Mouse (Mus musculus): ENCODE results near the gene St5. TPM values are rescaled to one million over a fixed set of nuclear protein-coding genes. Genes with fewer than 3 reads are reported as not detected.

The St5 gene
- total and polyA plus RNA-seq, 3 experiments: 2.6 to 3.4 TPM; not detected in 1

GRCm38 (mm10) chr7:109519936-109520335 lies 183.5 kb downstream of the St5 start:
- peak overlapping the region; percentile 98 for H3K9ac ChIP-seq (ENCODE audit: control insufficient read depth, low read depth, low read length, poor library complexity, severe bottlenecking)
- peak overlapping the region; percentile 74 to 77 for H3K4me3 ChIP-seq (ENCODE audit: control insufficient read depth in 1 of 2, insufficient read depth in 1 of 2, low read depth in 2 of 2, low read length in 2 of 2)
- TF ChIP-seq POLR2A (IDR thresholded peaks at IDR 0.05; ENCODE audit: control insufficient read depth in 1 of 2, insufficient read depth in 1 of 2, low read depth in 1 of 2, low read length in 2 of 2, poor library complexity in 1 of 2) (peak; percentile 23 to 30; a peak in 1 of 4 replicates), MXI1 (IDR thresholded peaks at IDR 0.05; ENCODE audit: low read depth, low read length) (no peak), NRF1 (IDR thresholded peaks at IDR 0.05; ENCODE audit: insufficient read depth, low read depth, low read length, poor library complexity, severe bottlenecking) (no peak), TAL1 (IDR thresholded peaks at IDR 0.05; ENCODE audit: low read length) (no peak), CHD1 (IDR thresholded peaks at IDR 0.05; ENCODE audit: low read depth, low read length) (no peak; the same call in 1 of the 2 replicates), POLR2AphosphoS5 (IDR thresholded peaks at IDR 0.05; ENCODE audit: borderline replicate concordance, low read depth, low read length) (no peak; the same call in 1 of the 2 replicates), ZC3H11A (IDR thresholded peaks at IDR 0.05; ENCODE audit: low read depth, low read length) (no peak), SIN3A (IDR thresholded peaks at IDR 0.05; ENCODE audit: low read length) (peak; percentile 11; the same call in 1 of the 2 replicates), KAT2A (conservative IDR thresholded peaks at IDR 0.05; ENCODE audit: low read depth, low read length) (no peak), CTCF (IDR thresholded peaks at IDR 0.05 in 2 of 3, conservative IDR thresholded peaks at IDR 0.05 in 1 of 3; ENCODE audit: control insufficient read depth in 1 of 3, insufficient read depth in 1 of 3, low read depth in 2 of 3, low read length in 3 of 3, poor library complexity in 1 of 3, severe bottlenecking in 1 of 3) (no peak), ZMIZ1 (IDR thresholded peaks at IDR 0.05; ENCODE audit: low read depth, low read length) (no peak), TBP (IDR thresholded peaks at IDR 0.05; ENCODE audit: low read depth, low read length) (no peak), RAD21 (IDR thresholded peaks at IDR 0.05; ENCODE audit: low read depth, low read length) (no peak)
- H3K27ac ChIP-seq (ENCODE audit: control insufficient read depth, low read depth, low read length): peak overlapping the region; percentile 65
- peaks cover 33% of the 10 kb centered on the region for H3K79me2 ChIP-seq (ENCODE audit: control insufficient read depth, insufficient read depth, low read length, poor library complexity)
- no peaks in the 10 kb centered on the region for H3K27me3 ChIP-seq (ENCODE audit: control insufficient read depth in 1 of 2, insufficient read depth in 2 of 2, low read length in 2 of 2)
- DNase-seq (ENCODE audit: low read depth, low spot score): peak; percentile 55
- H3K4me1 ChIP-seq (ENCODE audit: control insufficient read depth in 1 of 2, insufficient read depth in 2 of 2, low read length in 2 of 2): peaks cover 3 to 15% of the 10 kb centered on the region in 2 experiments
- H3K9me3 ChIP-seq (replicated peaks; ENCODE audit: insufficient read depth, low read length): no peaks in the 10 kb centered on the region
- peaks cover 19 to 30% of the 10 kb centered on the region in 2 experiments for H3K36me3 ChIP-seq (ENCODE audit: control insufficient read depth in 1 of 2, insufficient read depth in 2 of 2, low read length in 2 of 2)

- Histone ChIP-seq H3K4me1 (ENCODE audit: control insufficient read depth in 1 of 2, insufficient read depth in 2 of 2, low read length in 2 of 2) (peaks cover 3 to 15% of the 10 kb centered on the region in 2 experiments), H3K27me3 (ENCODE audit: control insufficient read depth in 1 of 2, insufficient read depth in 2 of 2, low read length in 2 of 2) (no peaks in the 10 kb centered on the region), H3K4me3 (ENCODE audit: control insufficient read depth in 1 of 2, insufficient read depth in 1 of 2, low read depth in 2 of 2, low read length in 2 of 2) (peak within 1 kb of the TSS; percentile 77 to 89), H3K36me3 (ENCODE audit: control insufficient read depth in 1 of 2, insufficient read depth in 2 of 2, low read length in 2 of 2) (peaks cover 19 to 30% of the 10 kb centered on the region in 2 experiments), H3K9me3 (replicated peaks; ENCODE audit: insufficient read depth, low read length) (no peaks in the 10 kb centered on the region), H3K27ac (ENCODE audit: control insufficient read depth, low read depth, low read length) (peak within 1 kb of the TSS; percentile 99), H3K79me2 (ENCODE audit: control insufficient read depth, insufficient read depth, low read length, poor library complexity) (peaks cover 33% of the 10 kb centered on the region), H3K9ac (ENCODE audit: control insufficient read depth, low read depth, low read length, poor library complexity, severe bottlenecking) (peak within 1 kb of the TSS; percentile 98)
- DNase-seq (ENCODE audit: low read depth, low spot score): peak; percentile 97
- TF ChIP-seq CHD2 (IDR thresholded peaks at IDR 0.05; ENCODE audit: low read length) (peak; percentile 95), E2F4 (IDR thresholded peaks at IDR 0.05; ENCODE audit: borderline replicate concordance, low read depth, low read length) (no peak), HCFC1 (IDR thresholded peaks at IDR 0.05; ENCODE audit: low read depth, low read length) (peak; percentile 88), MYC (IDR thresholded peaks at IDR 0.05; ENCODE audit: low read depth, low read length) (peak; percentile 86), NRF1 (IDR thresholded peaks at IDR 0.05; ENCODE audit: insufficient read depth, low read depth, low read length, poor library complexity, severe bottlenecking) (no peak), POLR2AphosphoS2 (IDR thresholded peaks at IDR 0.05; ENCODE audit: low read length) (peak; percentile 91), USF1 (IDR thresholded peaks at IDR 0.05; ENCODE audit: low read depth, low read length) (peak; percentile 62; the same call in 1 of the 2 replicates), TCF12 (IDR thresholded peaks at IDR 0.05; ENCODE audit: low read depth, low read length) (peak; percentile 74), CTCF (IDR thresholded peaks at IDR 0.05 in 2 of 3, conservative IDR thresholded peaks at IDR 0.05 in 1 of 3; ENCODE audit: control insufficient read depth in 1 of 3, insufficient read depth in 1 of 3, low read depth in 2 of 3, low read length in 3 of 3, poor library complexity in 1 of 3, severe bottlenecking in 1 of 3) (no peak), TBP (IDR thresholded peaks at IDR 0.05; ENCODE audit: low read depth, low read length) (peak; percentile 95), USF2 (IDR thresholded peaks at IDR 0.05; ENCODE audit: borderline replicate concordance in 1 of 2, insufficient read depth in 1 of 2, low read depth in 1 of 2, low read length in 2 of 2) (no peak), ZC3H11A (IDR thresholded peaks at IDR 0.05; ENCODE audit: low read depth, low read length) (no peak), ELF1 (IDR thresholded peaks at IDR 0.05; ENCODE audit: low read depth, low read length) (peak; percentile 90), MAZ (IDR thresholded peaks at IDR 0.05; ENCODE audit: low read depth, low read length) (peak; percentile 75; the same call in 1 of the 2 replicates), KAT2A (conservative IDR thresholded peaks at IDR 0.05; ENCODE audit: low read depth, low read length) (peak; percentile 63), MYB (IDR thresholded peaks at IDR 0.05; ENCODE audit: low read depth, low read length) (no peak), JUND (IDR thresholded peaks at IDR 0.05; ENCODE audit: low read depth, low read length) (no peak), MAX (IDR thresholded peaks at IDR 0.05; ENCODE audit: low read length) (peak; percentile 65), MEF2A (IDR thresholded peaks at IDR 0.05; ENCODE audit: extremely low read depth, insufficient replicate concordance, low read depth, low read length, poor library complexity, severe bottlenecking) (no peak), BHLHE40 (IDR thresholded peaks at IDR 0.05; ENCODE audit: borderline replicate concordance, low read depth, low read length) (no peak)
These were observed 184.3 kb downstream of the St5 start, which contains the start of gene Rpl27a for GRCm38 (mm10) chr7:109518838-109519696. Gene Rpl27a, plus strand, starts transcription at chr7:109519147.
